ENCODE assay signal across 16 mouse cellular contexts in the genomic region with DNA sequence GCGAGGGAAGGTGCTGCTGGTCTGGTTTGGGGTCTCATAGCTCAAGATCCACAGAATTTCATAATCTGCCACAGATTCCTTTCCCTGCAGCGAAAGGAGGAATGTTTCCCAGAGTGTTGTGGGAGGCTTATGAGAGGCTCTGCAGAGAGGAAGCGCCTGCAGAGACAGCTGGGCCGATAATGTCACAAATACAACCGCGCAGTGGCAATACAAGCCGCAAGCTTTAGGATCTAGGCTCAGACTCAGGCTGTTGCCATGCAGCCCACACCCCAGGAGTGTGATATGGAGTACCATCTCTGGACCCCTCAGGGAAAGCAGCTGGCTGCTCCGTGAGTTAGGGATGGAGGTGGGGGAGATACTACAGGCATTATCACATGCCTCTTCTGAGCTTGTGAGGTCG.
DNase-seq lines count a peak whose midpoint lies in the region.
"Had no signal": no experiment of that assay in that cellular context is flagged by ENCODE, and none has a peak within 500 bp of the region (broad histone marks: within the 10 kb centered on the region; RNA-seq: fewer than 3 reads in every experiment).

No protein-coding gene starts in this region.

- DNase-seq in right cerebral cortex, adult 2 months (ENCODE audit: low spot score in 2 of 2), result peak; percentile 37 to 44
- no peak for DNase-seq in right cerebral cortex, adult 18-20 months
- DNase-seq in layer of hippocampus, adult 18-20 months (ENCODE audit: low spot score in 2 of 2), result peak; percentile 66 to 75
- peak; percentile 42 to 55 for DNase-seq in layer of hippocampus, postnatal 14 days (ENCODE audit: low spot score in 2 of 2)
- DNase-seq in telencephalon, adult 2 months (ENCODE audit: low read depth, low spot score), result peak; percentile 40
- DNase-seq in lung, postnatal 10 days, result no peak
- DNase-seq in urinary bladder, adult 18-20 months (ENCODE audit: low spot score in 2 of 2), result no peak
- DNase-seq: adrenal gland, adult 2 months; cerebellum, adult 11-12 months; cerebellum, postnatal 14 days; kidney, adult 9 months; kidney, postnatal 14 days; lung, adult 18-20 months; lung, postnatal 14 days; thymus, adult 2 months; thymus, postnatal 4 days had no signal

Comparison
In these comparisons a context has a peak if more than half of its experiments do, and no peak if none do; other contexts are left out.
1. DNase-seq: peak in right cerebral cortex, adult 2 months (2 of 2), layer of hippocampus, adult 18-20 months (2 of 2), layer of hippocampus, postnatal 14 days (2 of 2) and telencephalon, adult 2 months (single experiment); none in right cerebral cortex, adult 18-20 months (single experiment), lung, postnatal 10 days (single experiment) and urinary bladder, adult 18-20 months (0 of 2).